Mouse (Mus musculus): ENCODE results near the gene Prdx1. TPM values are rescaled to one million over a fixed set of nuclear protein-coding genes. Genes with fewer than 3 reads are reported as not detected.
"Not testable (repeated sequence)": the region's sequence is repeated elsewhere in the genome, so short reads cannot be mapped to it uniquely, and the experiment has no call there.

Prdx1 gene
- polyA plus RNA-seq, 1 experiment, result 99.5 TPM

DNA sequence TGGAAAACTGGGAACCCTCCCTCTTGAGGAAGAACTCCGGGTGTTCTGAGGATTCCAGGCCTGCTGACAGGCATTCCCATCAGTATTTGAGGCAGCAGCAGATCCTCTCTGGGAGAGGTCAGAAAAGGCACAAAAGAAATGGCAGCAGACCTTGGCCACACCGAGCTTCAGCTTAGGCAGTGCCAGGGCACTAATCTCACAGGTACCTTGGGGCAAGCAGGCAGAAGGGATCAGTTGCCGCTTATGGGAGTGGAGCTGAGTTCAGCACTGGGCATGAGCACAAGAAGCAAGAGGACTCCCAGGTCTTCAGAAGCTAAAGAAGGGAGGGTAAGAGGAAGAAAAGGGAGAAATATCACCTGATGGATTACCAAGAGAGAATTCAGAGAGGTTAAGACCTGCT is 27.4 kb upstream of the Prdx1 start:
- DNase-seq, result no peak
- H3K36me3 ChIP-seq (ENCODE audit: control insufficient read depth, insufficient read depth, low read length), result no peaks in the 10 kb centered on the region
- no peaks in the 10 kb centered on the region for H3K4me1 ChIP-seq (replicated peaks; ENCODE audit: control insufficient read depth, insufficient read depth, low read length)
- TF ChIP-seq CTCF (IDR thresholded peaks at IDR 0.05; ENCODE audit: borderline replicate concordance, control insufficient read depth, extremely low read depth, insufficient read depth, low read length, poor library complexity), result no peak
- no peak for TF ChIP-seq POLR2A (IDR thresholded peaks at IDR 0.05; ENCODE audit: control insufficient read depth, extremely low read depth, insufficient read depth, low read length, poor library complexity)
- H3K27ac ChIP-seq (ENCODE audit: control insufficient read depth, insufficient read depth, low read length), result no peak overlapping the region
- WGBS, result 89% methylated on average over 3 of the region's 3 CpGs
- H3K4me3 ChIP-seq (ENCODE audit: control insufficient read depth, insufficient read depth, low read length), result no peak overlapping the region
- no peaks in the 10 kb centered on the region for H3K27me3 ChIP-seq (ENCODE audit: control insufficient read depth, insufficient read depth, low read length)

DNA sequence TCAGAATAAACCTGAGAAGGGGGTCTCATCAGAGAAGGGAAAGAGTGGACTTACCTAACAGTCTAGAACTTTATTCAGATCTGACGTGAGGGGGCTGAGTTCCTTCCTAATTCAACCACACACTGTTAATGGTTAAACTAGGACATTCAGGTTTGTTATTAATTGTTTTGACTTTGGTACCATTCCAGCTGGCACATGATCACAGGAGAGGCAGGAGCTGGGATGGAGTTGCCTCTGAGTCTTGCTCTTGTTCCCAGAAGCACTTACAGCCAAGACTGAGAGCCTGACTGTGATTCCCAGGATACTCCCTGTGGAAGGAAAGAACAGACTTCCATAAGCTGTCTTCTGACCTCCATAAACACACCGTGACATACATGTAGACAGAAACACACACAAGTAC is 25.9 kb upstream of the Prdx1 start:
- 87% methylated on average over 2 of the region's 2 CpGs for WGBS
- TF ChIP-seq CTCF (IDR thresholded peaks at IDR 0.05; ENCODE audit: borderline replicate concordance, control insufficient read depth, extremely low read depth, insufficient read depth, low read length, poor library complexity) (no peak), POLR2A (IDR thresholded peaks at IDR 0.05; ENCODE audit: control insufficient read depth, extremely low read depth, insufficient read depth, low read length, poor library complexity) (no peak)
- no peak overlapping the region for H3K4me3 ChIP-seq (ENCODE audit: control insufficient read depth, insufficient read depth, low read length)
- no peaks in the 10 kb centered on the region for H3K27me3 ChIP-seq (ENCODE audit: control insufficient read depth, insufficient read depth, low read length)
- no peak overlapping the region for H3K27ac ChIP-seq (ENCODE audit: control insufficient read depth, insufficient read depth, low read length)
- no peak for DNase-seq
- H3K4me1 ChIP-seq (replicated peaks; ENCODE audit: control insufficient read depth, insufficient read depth, low read length), result no peaks in the 10 kb centered on the region
- H3K36me3 ChIP-seq (ENCODE audit: control insufficient read depth, insufficient read depth, low read length), result no peaks in the 10 kb centered on the region

DNA sequence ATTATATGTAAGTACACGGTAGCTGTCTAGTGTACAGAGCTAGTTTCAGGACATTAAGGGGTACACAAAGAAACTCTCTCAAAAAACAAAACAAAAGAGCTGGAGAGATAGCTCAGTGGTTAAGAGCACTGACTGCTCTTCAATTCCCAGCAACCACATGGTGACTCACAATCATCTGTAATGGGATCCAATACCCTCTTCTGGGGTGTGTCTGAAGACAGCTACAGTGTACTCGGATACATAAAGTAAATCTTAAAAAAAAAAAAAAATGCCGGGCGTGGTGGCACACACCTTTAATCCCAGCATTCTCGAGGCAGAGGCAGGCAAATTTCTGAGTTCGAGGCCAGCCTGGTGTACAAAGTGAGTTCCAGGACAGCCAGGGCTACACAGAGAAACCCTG is 25.4 kb upstream of the Prdx1 start:
- not testable (repeated sequence) for H3K27ac ChIP-seq (ENCODE audit: control insufficient read depth, insufficient read depth, low read length); H3K27me3 ChIP-seq (ENCODE audit: control insufficient read depth, insufficient read depth, low read length); DNase-seq; H3K36me3 ChIP-seq (ENCODE audit: control insufficient read depth, insufficient read depth, low read length); H3K4me3 ChIP-seq (ENCODE audit: control insufficient read depth, insufficient read depth, low read length); H3K4me1 ChIP-seq (replicated peaks; ENCODE audit: control insufficient read depth, insufficient read depth, low read length)
- WGBS, result 93% methylated on average over 6 of the region's 6 CpGs

DNA sequence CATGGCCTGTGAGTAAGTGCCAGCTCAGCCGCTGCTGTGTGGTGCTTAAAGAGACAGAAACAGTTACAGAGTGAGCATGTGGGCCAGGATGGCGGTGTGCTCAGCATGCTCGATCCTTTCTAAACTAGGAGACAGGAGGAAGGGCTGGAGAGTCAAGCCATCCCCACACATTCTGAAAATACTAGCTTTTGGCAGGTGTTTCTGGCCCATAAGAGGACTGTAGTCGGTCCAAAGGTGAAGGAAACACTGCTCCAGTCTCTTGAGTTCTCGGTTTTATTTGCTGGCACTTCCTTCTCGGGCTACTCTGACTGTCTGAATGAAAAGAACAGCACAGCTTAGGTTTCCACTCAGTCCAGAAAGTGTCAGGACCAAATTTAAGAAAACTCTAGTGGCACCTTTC is 24.5 kb upstream of the Prdx1 start:
- Histone ChIP-seq H3K27me3 (ENCODE audit: control insufficient read depth, insufficient read depth, low read length) (no peaks in the 10 kb centered on the region), H3K4me1 (replicated peaks; ENCODE audit: control insufficient read depth, insufficient read depth, low read length) (no peaks in the 10 kb centered on the region), H3K36me3 (ENCODE audit: control insufficient read depth, insufficient read depth, low read length) (no peaks in the 10 kb centered on the region), H3K4me3 (ENCODE audit: control insufficient read depth, insufficient read depth, low read length) (no peak overlapping the region), H3K27ac (ENCODE audit: control insufficient read depth, insufficient read depth, low read length) (no peak overlapping the region)
- 81% methylated on average over 6 of the region's 6 CpGs for WGBS
- no peak for DNase-seq
- TF ChIP-seq CTCF (IDR thresholded peaks at IDR 0.05; ENCODE audit: borderline replicate concordance, control insufficient read depth, extremely low read depth, insufficient read depth, low read length, poor library complexity) (no peak), POLR2A (IDR thresholded peaks at IDR 0.05; ENCODE audit: control insufficient read depth, extremely low read depth, insufficient read depth, low read length, poor library complexity) (no peak)

DNA sequence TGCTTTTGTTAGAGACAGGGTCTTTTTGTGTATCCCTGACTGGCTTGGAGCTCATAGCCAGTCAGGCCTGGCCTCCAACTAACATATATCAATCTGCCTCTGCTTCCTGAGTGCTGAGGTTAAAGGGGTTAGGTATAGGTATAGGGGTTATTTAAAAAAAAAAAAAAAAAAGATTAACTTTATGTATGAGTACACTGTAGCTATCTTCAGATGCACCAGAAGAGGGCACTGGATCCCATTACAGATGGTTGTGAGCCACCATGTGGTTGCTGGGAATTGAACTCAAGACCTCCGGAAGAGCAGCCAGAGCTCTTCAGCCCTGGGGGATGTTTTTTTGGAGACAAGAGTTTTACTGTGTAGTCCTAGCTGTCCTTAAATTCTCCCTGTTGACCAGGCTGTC is 23.3 kb upstream of the Prdx1 start:
- H3K36me3 ChIP-seq (ENCODE audit: control insufficient read depth, insufficient read depth, low read length), result no peaks in the 10 kb centered on the region
- H3K4me3 ChIP-seq (ENCODE audit: control insufficient read depth, insufficient read depth, low read length), result no peak overlapping the region
- no peaks in the 10 kb centered on the region for H3K27me3 ChIP-seq (ENCODE audit: control insufficient read depth, insufficient read depth, low read length)
- 93% methylated on average over 1 of the region's 1 CpGs for WGBS
- TF ChIP-seq POLR2A (IDR thresholded peaks at IDR 0.05; ENCODE audit: control insufficient read depth, extremely low read depth, insufficient read depth, low read length, poor library complexity) (no peak), CTCF (IDR thresholded peaks at IDR 0.05; ENCODE audit: borderline replicate concordance, control insufficient read depth, extremely low read depth, insufficient read depth, low read length, poor library complexity) (no peak)
- no peak overlapping the region for H3K27ac ChIP-seq (ENCODE audit: control insufficient read depth, insufficient read depth, low read length)
- DNase-seq, result no peak
- no peaks in the 10 kb centered on the region for H3K4me1 ChIP-seq (replicated peaks; ENCODE audit: control insufficient read depth, insufficient read depth, low read length)

DNA sequence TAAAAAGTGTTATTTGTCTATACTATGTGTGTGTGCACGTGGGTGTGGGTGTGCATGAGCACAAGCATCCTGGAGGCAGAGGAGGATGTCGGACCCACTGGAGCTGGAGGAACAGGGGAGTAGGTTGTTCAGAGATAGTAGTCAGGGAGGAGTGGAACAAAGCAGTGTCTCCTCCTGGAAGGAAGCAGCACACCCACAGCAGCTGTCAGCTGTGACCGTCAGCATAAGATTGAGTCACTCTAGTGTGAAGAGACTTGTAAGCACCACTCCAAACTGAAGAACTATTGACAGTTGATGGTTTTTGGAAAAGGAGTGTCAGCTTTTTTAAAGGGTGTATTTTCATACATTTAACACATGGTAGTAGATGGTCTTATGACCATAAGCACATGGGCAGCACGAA is 18.7 kb upstream of the Prdx1 start:
- DNase-seq, result no peak
- WGBS, result 63% methylated on average over 4 of the region's 4 CpGs
- Histone ChIP-seq H3K4me1 (replicated peaks; ENCODE audit: control insufficient read depth, insufficient read depth, low read length) (no peaks in the 10 kb centered on the region), H3K27me3 (ENCODE audit: control insufficient read depth, insufficient read depth, low read length) (no peaks in the 10 kb centered on the region), H3K27ac (ENCODE audit: control insufficient read depth, insufficient read depth, low read length) (no peak overlapping the region), H3K4me3 (ENCODE audit: control insufficient read depth, insufficient read depth, low read length) (no peak overlapping the region), H3K36me3 (ENCODE audit: control insufficient read depth, insufficient read depth, low read length) (no peaks in the 10 kb centered on the region)
- TF ChIP-seq CTCF (IDR thresholded peaks at IDR 0.05; ENCODE audit: borderline replicate concordance, control insufficient read depth, extremely low read depth, insufficient read depth, low read length, poor library complexity) (no peak), POLR2A (IDR thresholded peaks at IDR 0.05; ENCODE audit: control insufficient read depth, extremely low read depth, insufficient read depth, low read length, poor library complexity) (no peak)

DNA sequence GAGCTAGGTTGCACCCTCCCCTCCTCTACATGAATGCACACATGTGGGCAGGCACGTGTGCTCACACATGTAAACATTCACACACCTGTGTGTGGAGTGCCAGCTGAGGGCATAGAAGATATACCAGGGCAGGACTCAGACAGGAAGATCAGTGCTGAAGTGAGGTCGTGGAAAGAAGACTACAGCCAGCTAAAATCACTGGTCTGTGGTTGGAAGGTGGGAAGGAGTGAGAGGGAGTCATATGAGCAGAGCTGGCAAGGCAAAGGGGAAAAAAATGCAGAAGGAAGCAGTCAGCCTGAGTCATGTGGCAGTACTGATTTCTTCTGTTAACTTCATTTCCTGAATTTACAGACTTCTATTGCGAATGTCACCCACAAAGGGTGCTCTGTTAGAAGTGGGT is 17.2 kb upstream of the Prdx1 start:
- no peaks in the 10 kb centered on the region for H3K27me3 ChIP-seq (ENCODE audit: control insufficient read depth, insufficient read depth, low read length)
- TF ChIP-seq POLR2A (IDR thresholded peaks at IDR 0.05; ENCODE audit: control insufficient read depth, extremely low read depth, insufficient read depth, low read length, poor library complexity), result no peak
- TF ChIP-seq CTCF (IDR thresholded peaks at IDR 0.05; ENCODE audit: borderline replicate concordance, control insufficient read depth, extremely low read depth, insufficient read depth, low read length, poor library complexity), result no peak
- no peaks in the 10 kb centered on the region for H3K4me1 ChIP-seq (replicated peaks; ENCODE audit: control insufficient read depth, insufficient read depth, low read length)
- no peak overlapping the region for H3K27ac ChIP-seq (ENCODE audit: control insufficient read depth, insufficient read depth, low read length)
- no peak for DNase-seq
- no peak overlapping the region for H3K4me3 ChIP-seq (ENCODE audit: control insufficient read depth, insufficient read depth, low read length)
- WGBS, result 5% methylated on average over 3 of the region's 3 CpGs
- H3K36me3 ChIP-seq (ENCODE audit: control insufficient read depth, insufficient read depth, low read length), result no peaks in the 10 kb centered on the region

Measured in thymus, adult 2 months (tissue).